Mouse (Mus musculus) heart, postnatal 0 days (tissue): ENCODE measurements at regions not wholly inside any gene's neighbourhood (a gene's known extent, or its start where the extent isn't known, plus 50 kb on each side); places are given as distances from the start of the nearest gene placed in this dataset.

Source experiments
- ATAC-seq: fragments of 200-750 bp; cut with Nextera tagmentation; 2 replicates; pipeline ENCODE4 v1.8.0; 2017; ENCODE audit warnings: low read depth, moderate number of reproducible peaks, moderate library complexity; ENCODE audit not compliant: insufficient read depth
- DNase-seq: peaks from one replicate; pipeline ENCODE4 v3.0.0-alpha.2; 2016; ENCODE audit warnings: low spot score
- H3K27ac ChIP-seq: fragments of 300-500 bp; sonication (generic); 2 replicates; pipeline ENCODE4 v1.5.1; 2014; ENCODE audit warnings: low read depth, mild to moderate bottlenecking
- H3K27me3 ChIP-seq: fragments of 300-500 bp; sonication (generic); 2 replicates; pipeline ENCODE4 v1.6.1; 2014; ENCODE audit warnings: low read length, mixed read lengths; ENCODE audit not compliant: control insufficient read depth, insufficient read depth
- H3K36me3 ChIP-seq: fragments of 300-500 bp; sonication (generic); replicated peaks from 2 replicates; pipeline ENCODE4 v1.6.1; 2014; ENCODE audit warnings: low read length, mixed read lengths; ENCODE audit not compliant: control insufficient read depth, insufficient read depth
- H3K4me1 ChIP-seq: fragments of 300-500 bp; sonication (generic); 2 replicates; pipeline ENCODE4 v1.6.1; 2014; ENCODE audit warnings: antibody characterized with exemption; ENCODE audit not compliant: control insufficient read depth, insufficient read depth
- H3K4me2 ChIP-seq: fragments of 300-500 bp; sonication (generic); 2 replicates; pipeline ENCODE4 v1.6.1; 2014; ENCODE audit warnings: low read depth, mild to moderate bottlenecking, low read length, moderate library complexity
- H3K4me3 ChIP-seq: fragments of 300-500 bp; sonication (generic); 2 replicates; pipeline ENCODE4 v1.5.1; 2014; ENCODE audit warnings: low read depth, low read length
- H3K9ac ChIP-seq: fragments of 300-500 bp; sonication (generic); replicated peaks from 2 replicates; pipeline ENCODE4 v1.6.1; 2014; ENCODE audit warnings: low read depth, low read length, mixed read lengths
- H3K9me3 ChIP-seq: fragments of 300-500 bp; sonication (generic); replicated peaks from 2 replicates; pipeline ENCODE4 v1.6.1; 2016; ENCODE audit warnings: low read length; ENCODE audit not compliant: control insufficient read depth
- CTCF ChIP-seq: IDR thresholded peaks from 2 replicates; pipeline ENCODE4 v1.5.1; 2016; ENCODE audit warnings: antibody characterized with exemption, control low read depth, low read depth
- EP300 ChIP-seq: IDR thresholded peaks from 2 replicates; pipeline ENCODE4 v1.6.1; 2016; ENCODE audit warnings: antibody characterized with exemption, low read depth
- WGBS: fragments of 180-500 bp; shearing (Covaris S2); extraction: QIAGEN DNeasy Blood & Tissue Kit; methylation state at CpG from one replicate; pipeline ENCODE4 v1.1.7; 2014; 5-methylcytosine and 5-hydroxymethylcytosine counted together

DNA sequence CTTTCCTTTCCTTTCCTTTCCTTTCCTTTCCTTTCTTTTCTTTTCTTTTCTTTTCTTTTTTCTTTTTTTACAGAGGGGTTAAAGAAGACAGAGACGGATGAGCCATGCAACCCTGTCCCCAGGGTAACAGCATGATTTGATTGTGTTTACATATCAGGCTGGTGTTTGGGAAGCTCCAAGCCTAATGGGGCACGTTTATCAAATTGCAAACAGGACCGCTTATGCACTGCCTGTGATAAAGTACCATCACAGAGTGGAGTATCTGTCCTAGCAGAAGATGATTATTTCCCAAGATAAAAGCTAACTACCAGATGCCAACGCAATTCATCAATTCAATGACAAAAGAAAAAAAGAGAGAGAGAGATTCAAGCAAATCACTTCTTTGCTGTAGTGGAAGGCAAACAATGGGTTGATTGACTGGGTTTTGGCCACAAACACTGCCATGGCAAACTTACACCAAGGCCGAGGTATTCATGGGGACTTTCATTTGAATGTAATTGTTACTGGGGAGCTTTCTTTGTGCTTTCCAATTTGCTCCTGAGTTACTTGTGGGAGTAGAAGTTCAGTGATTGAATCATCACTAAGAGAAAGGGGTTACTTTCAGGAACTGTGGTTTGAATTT is 1450.1 kb downstream of the Slc22a22 start:
- no peak overlapping the region for H3K9ac ChIP-seq
- no peaks in the 10 kb centered on the region for H3K27me3 ChIP-seq
- no peak overlapping the region for H3K27ac ChIP-seq
- H3K4me1 ChIP-seq = 0 out of 2 replicates have a peak, but pooled peaks cover 3% of the 10 kb centered on the region
- WGBS = 63% methylated on average over 5 of the region's 5 CpGs
- DNase-seq (no peak), ATAC-seq (no peak)
- no peaks in the 10 kb centered on the region for H3K36me3 ChIP-seq
- TF ChIP-seq EP300 (no peak), CTCF (no peak)
- no peak overlapping the region for H3K4me2 ChIP-seq
- H3K9me3 ChIP-seq = no peaks in the 10 kb centered on the region
- no peak overlapping the region for H3K4me3 ChIP-seq

DNA sequence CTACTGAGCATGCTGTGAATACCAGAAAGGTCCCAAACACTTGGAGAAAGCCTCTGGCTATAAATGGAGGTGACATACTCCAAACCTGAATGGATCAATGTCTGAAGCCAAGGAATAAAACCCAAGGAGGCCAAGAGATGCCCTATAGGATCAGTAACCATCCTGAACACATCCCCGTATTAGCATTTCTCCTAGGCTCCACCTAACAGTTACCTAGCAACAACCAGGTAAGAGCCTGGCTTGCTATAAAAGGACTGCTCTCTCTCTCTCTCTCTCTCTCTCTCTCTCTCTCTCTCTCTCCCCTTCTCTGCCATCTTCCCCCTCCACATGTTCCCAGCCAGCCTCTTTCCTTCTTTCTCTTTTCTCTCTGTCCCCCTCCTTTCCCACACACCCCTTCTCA is 1452.7 kb downstream of the Slc22a22 start:
- no peak for ATAC-seq
- Histone ChIP-seq H3K9ac (no peak overlapping the region), H3K9me3 (no peaks in the 10 kb centered on the region), H3K27me3 (no peaks in the 10 kb centered on the region), H3K4me2 (no peak overlapping the region), H3K4me3 (no peak overlapping the region), H3K4me1 (no peaks in the 10 kb centered on the region), H3K27ac (no peak overlapping the region), H3K36me3 (no peaks in the 10 kb centered on the region)
- TF ChIP-seq EP300 (no peak), CTCF (no peak)
- no peak for DNase-seq
- WGBS = 100% methylated on average over 1 of the region's 1 CpGs

- Histone ChIP-seq H3K4me3 (no peak overlapping the region), H3K27ac (no peak overlapping the region), H3K9ac (no peak overlapping the region), H3K4me1 (no peaks in the 10 kb centered on the region), H3K36me3 (no peaks in the 10 kb centered on the region), H3K9me3 (no peaks in the 10 kb centered on the region), H3K27me3 (no peaks in the 10 kb centered on the region), H3K4me2 (no peak overlapping the region)
- TF ChIP-seq CTCF = no peak
- no peak for TF ChIP-seq EP300
- DNase-seq (no peak), ATAC-seq (no peak)
- 80% methylated on average over 5 of the region's 5 CpGs for WGBS
Measured at GRCm38 (mm10) chr15:56023862-56024484, 1453.5 kb downstream of the Slc22a22 start.

DNA sequence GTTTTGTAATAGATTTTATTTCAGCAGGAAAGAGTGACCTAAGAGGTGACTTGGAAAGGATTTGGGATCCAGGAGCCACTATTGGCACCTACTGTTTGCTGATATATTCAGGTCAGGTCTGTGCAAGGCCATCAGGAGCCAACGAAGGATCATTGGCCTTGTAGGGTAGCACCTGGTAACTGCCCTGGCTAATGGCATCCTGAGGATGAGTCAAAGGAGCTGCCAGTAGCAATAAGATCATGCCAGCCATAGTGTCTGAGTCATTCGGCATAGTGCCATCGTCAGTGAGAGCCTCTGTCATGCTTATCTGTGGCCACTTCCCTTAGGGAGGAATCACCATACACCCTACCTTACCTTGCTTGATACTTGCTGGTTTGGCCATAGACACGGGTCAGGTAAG is 1455.1 kb downstream of the Slc22a22 start:
- H3K4me2 ChIP-seq = no peak overlapping the region
- DNase-seq = no peak
- no peaks in the 10 kb centered on the region for H3K9me3 ChIP-seq
- whole genome bisulfite sequencing = 85% methylated on average over 4 of the region's 4 CpGs
- H3K9ac ChIP-seq = no peak overlapping the region
- H3K27ac ChIP-seq = no peak overlapping the region
- H3K4me1 ChIP-seq = no peaks in the 10 kb centered on the region
- no peak for ATAC-seq
- no peak for TF ChIP-seq EP300
- no peak for TF ChIP-seq CTCF
- H3K27me3 ChIP-seq = no peaks in the 10 kb centered on the region
- no peak overlapping the region for H3K4me3 ChIP-seq
- no peaks in the 10 kb centered on the region for H3K36me3 ChIP-seq

GRCm38 (mm10) chr15:56018141-56018540 is 1459.3 kb downstream of the Slc22a22 start:
- Histone ChIP-seq H3K9ac (no peak overlapping the region), H3K36me3 (no peaks in the 10 kb centered on the region), H3K4me2 (no peak overlapping the region), H3K4me1 (no peaks in the 10 kb centered on the region), H3K4me3 (no peak overlapping the region), H3K27me3 (no peaks in the 10 kb centered on the region), H3K27ac (no peak overlapping the region), H3K9me3 (no peaks in the 10 kb centered on the region)
- DNase-seq (no peak), ATAC-seq (no peak)
- WGBS = 16% methylated on average over 1 of the region's 1 CpGs
- TF ChIP-seq EP300 (no peak), CTCF (no peak)

DNA sequence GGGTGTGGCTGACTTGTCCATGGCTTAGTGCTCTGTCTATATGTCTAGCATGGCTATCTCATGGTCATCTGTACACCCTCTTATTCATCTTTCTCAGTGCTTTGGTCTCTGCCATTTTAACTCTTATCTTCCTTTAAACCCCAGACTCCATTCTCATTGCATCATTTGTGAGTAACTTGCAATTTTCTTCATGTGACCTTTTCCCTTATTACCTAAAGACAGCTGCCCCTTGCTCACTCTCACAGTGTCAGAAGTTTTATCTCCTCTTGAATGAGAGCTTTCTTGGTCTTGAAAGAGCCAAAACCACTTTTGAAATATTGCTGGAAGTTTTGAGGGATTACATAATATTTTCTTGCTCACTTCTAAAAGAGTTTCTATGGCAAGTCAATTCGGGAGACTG is 1459.9 kb downstream of the Slc22a22 start:
- no peak for TF ChIP-seq EP300
- TF ChIP-seq CTCF = no peak
- Histone ChIP-seq H3K4me2 (no peak overlapping the region), H3K36me3 (no peaks in the 10 kb centered on the region), H3K27me3 (no peaks in the 10 kb centered on the region), H3K27ac (no peak overlapping the region), H3K9ac (no peak overlapping the region), H3K4me3 (no peak overlapping the region), H3K9me3 (no peaks in the 10 kb centered on the region), H3K4me1 (no peaks in the 10 kb centered on the region)
- ATAC-seq = no peak
- WGBS = 80% methylated on average over 1 of the region's 1 CpGs
- DNase-seq = no peak
